Mouse (Mus musculus) MEL (cell line): Measurements from ENCODE around the gene Ddi2. TPM values are rescaled to one million over a fixed set of nuclear protein-coding genes. Genes with fewer than 3 reads are reported as not detected.

ENCODE experiments used
- DNase-seq: peaks from one replicate; pipeline ENCODE4 v3.0.0; 2011; ENCODE audit warnings: low read depth, low spot score
- H3K27ac ChIP-seq: 2 replicates; pipeline ENCODE4 v1.5.1; 2012; ENCODE audit warnings: low read depth, mild to moderate bottlenecking, control low read depth, low read length, moderate library complexity; ENCODE audit not compliant: control insufficient read depth
- H3K27me3 ChIP-seq, 2 experiments: fragments of 150-350 bp in 1 of 2; sonication (generic) in 1 of 2; 2 replicates each; pipeline ENCODE4 v1.6.1; 2012; ENCODE audit warnings: low read length in 2 of 2, mild to moderate bottlenecking in 2 of 2, improper control_type of control experiment in 1 of 2, moderate library complexity in 1 of 2; ENCODE audit not compliant: insufficient read depth in 2 of 2, control insufficient read depth in 1 of 2
- H3K36me3 ChIP-seq, 2 experiments: 2 replicates each; pipeline ENCODE4 v1.6.1; 2012 to 2014; ENCODE audit warnings: low read length in 2 of 2, improper control_type of control experiment in 1 of 2, inconsistent platforms in 1 of 2, mild to moderate bottlenecking in 1 of 2; ENCODE audit not compliant: insufficient read depth in 2 of 2, control insufficient read depth in 1 of 2
- H3K4me1 ChIP-seq, 2 experiments: fragments of 150-350 bp in 1 of 2; sonication (generic) in 1 of 2; 2 replicates each; pipeline ENCODE4 v1.6.1; 2012; ENCODE audit warnings: low read length in 2 of 2, improper control_type of control experiment in 1 of 2, mild to moderate bottlenecking in 1 of 2; ENCODE audit not compliant: insufficient read depth in 2 of 2, control insufficient read depth in 1 of 2
- H3K4me3 ChIP-seq, 2 experiments: fragments of 150-350 bp in 1 of 2; sonication (generic) in 1 of 2; 2 replicates each; pipeline ENCODE4 v1.5.1; 2012; ENCODE audit warnings: low read depth in 2 of 2, low read length in 2 of 2, mild to moderate bottlenecking in 2 of 2, moderate library complexity in 2 of 2, control low read depth in 1 of 2, improper control_type of control experiment in 1 of 2; ENCODE audit not compliant: control insufficient read depth in 1 of 2, insufficient read depth in 1 of 2
- H3K79me2 ChIP-seq: 2 replicates; pipeline ENCODE4 v1.6.1; 2012; ENCODE audit warnings: mild to moderate bottlenecking, low read length, moderate library complexity; ENCODE audit not compliant: control insufficient read depth, poor library complexity, insufficient read depth
- H3K9ac ChIP-seq: 2 replicates; pipeline ENCODE4 v1.6.1; 2012; ENCODE audit warnings: low read depth, mild to moderate bottlenecking, control low read depth, low read length, moderate library complexity; ENCODE audit not compliant: control insufficient read depth, poor library complexity, severe bottlenecking
- H3K9me3 ChIP-seq: fragments of 150-350 bp; sonication (generic); replicated peaks from 2 replicates; pipeline ENCODE4 v1.6.1; 2012; ENCODE audit warnings: mild to moderate bottlenecking, low read length, improper control_type of control experiment, moderate library complexity; ENCODE audit not compliant: insufficient read depth
- BHLHE40 ChIP-seq: IDR thresholded peaks from 2 replicates; pipeline ENCODE4 v1.6.1; 2012; ENCODE audit warnings: low read depth, mild to moderate bottlenecking, inconsistent platforms, low read length, improper control_type of control experiment, borderline replicate concordance
- CHD1 ChIP-seq: IDR thresholded peaks from 2 replicates; pipeline ENCODE4 v1.6.1; 2012; ENCODE audit warnings: low read depth, mild to moderate bottlenecking, inconsistent platforms, low read length, improper control_type of control experiment
- CHD2 ChIP-seq: IDR thresholded peaks from 2 replicates; pipeline ENCODE4 v1.6.1; 2011; ENCODE audit warnings: low read length, improper control_type of control experiment
- CTCF ChIP-seq, 3 experiments: IDR thresholded peaks in 2 of 3; conservative IDR thresholded peaks in 1 of 3; 2 replicates each; pipeline ENCODE4 v1.5.1; 2011 to 2012; ENCODE audit warnings: low read length in 3 of 3, low read depth in 2 of 3, mild to moderate bottlenecking in 2 of 3, improper control_type of control experiment in 1 of 3, inconsistent platforms in 1 of 3, mixed read lengths in 1 of 3, moderate library complexity in 1 of 3; ENCODE audit not compliant: control insufficient read depth in 1 of 3, insufficient read depth in 1 of 3, poor library complexity in 1 of 3, severe bottlenecking in 1 of 3
- E2F4 ChIP-seq: IDR thresholded peaks from 2 replicates; pipeline ENCODE4 v1.6.1; 2011; ENCODE audit warnings: low read depth, low read length, improper control_type of control experiment, borderline replicate concordance
- ETS1 ChIP-seq: IDR thresholded peaks from 2 replicates; pipeline ENCODE4 v1.6.1; 2012; ENCODE audit warnings: low read depth, mild to moderate bottlenecking, inconsistent platforms, low read length, improper control_type of control experiment, moderate library complexity
- GABPA ChIP-seq: IDR thresholded peaks from 2 replicates; pipeline ENCODE4 v1.6.1; 2012; ENCODE audit warnings: low read depth, mild to moderate bottlenecking, inconsistent platforms, low read length, improper control_type of control experiment, moderate library complexity
- HCFC1 ChIP-seq: IDR thresholded peaks from 2 replicates; pipeline ENCODE4 v1.6.1; 2012; ENCODE audit warnings: low read depth, mild to moderate bottlenecking, inconsistent platforms, low read length, improper control_type of control experiment, moderate library complexity
- KAT2A ChIP-seq: conservative IDR thresholded peaks from 2 replicates; pipeline ENCODE4 v1.6.1; 2012; ENCODE audit warnings: low read depth, low read length, improper control_type of control experiment, inconsistent platforms
- MAFK ChIP-seq: IDR thresholded peaks from 2 replicates; pipeline ENCODE4 v1.6.1; 2011; ENCODE audit warnings: low read depth, mild to moderate bottlenecking, low read length, improper control_type of control experiment, borderline replicate concordance
- MAX ChIP-seq: IDR thresholded peaks from 2 replicates; pipeline ENCODE4 v1.6.1; 2011; ENCODE audit warnings: low read length, improper control_type of control experiment
- MEF2A ChIP-seq: IDR thresholded peaks from 2 replicates; pipeline ENCODE4 v1.6.1; 2014; ENCODE audit warnings: low read depth, mild to moderate bottlenecking, inconsistent platforms, low read length, improper control_type of control experiment; ENCODE audit not compliant: poor library complexity, insufficient replicate concordance, severe bottlenecking; ENCODE audit errors: extremely low read depth
- MYB ChIP-seq: IDR thresholded peaks from 2 replicates; pipeline ENCODE4 v1.6.1; 2011; ENCODE audit warnings: mild to moderate bottlenecking, low read depth, low read length, improper control_type of control experiment
- MYC ChIP-seq: IDR thresholded peaks from 2 replicates; pipeline ENCODE4 v1.6.1; 2011; ENCODE audit warnings: low read depth, mild to moderate bottlenecking, low read length, improper control_type of control experiment, moderate library complexity
- POLR2AphosphoS2 ChIP-seq: IDR thresholded peaks from 2 replicates; pipeline ENCODE4 v1.6.1; 2011; ENCODE audit warnings: low read length, improper control_type of control experiment
- POLR2AphosphoS5 ChIP-seq: IDR thresholded peaks from 2 replicates; pipeline ENCODE4 v1.6.1; 2012; ENCODE audit warnings: low read depth, borderline replicate concordance, mild to moderate bottlenecking, inconsistent platforms, low read length, moderate library complexity, mixed read lengths
- RAD21 ChIP-seq: IDR thresholded peaks from 2 replicates; pipeline ENCODE4 v1.6.1; 2011; ENCODE audit warnings: mild to moderate bottlenecking, low read depth, low read length, improper control_type of control experiment
- RCOR1 ChIP-seq: IDR thresholded peaks from 2 replicates; pipeline ENCODE4 v1.6.1; 2012; ENCODE audit warnings: low read depth, mild to moderate bottlenecking, inconsistent platforms, low read length, improper control_type of control experiment
- SIN3A ChIP-seq: IDR thresholded peaks from 2 replicates; pipeline ENCODE4 v1.6.1; 2012; ENCODE audit warnings: low read length, improper control_type of control experiment, inconsistent platforms
- TAL1 ChIP-seq: IDR thresholded peaks from 2 replicates; pipeline ENCODE4 v1.6.1; 2012; ENCODE audit warnings: mild to moderate bottlenecking, inconsistent platforms, low read length, moderate library complexity, mixed read lengths
- TBP ChIP-seq: IDR thresholded peaks from 2 replicates; pipeline ENCODE4 v1.8.0; 2011; ENCODE audit warnings: low read depth, low read length, improper control_type of control experiment
- TCF12 ChIP-seq: IDR thresholded peaks from 2 replicates; pipeline ENCODE4 v1.6.1; 2014; ENCODE audit warnings: low read depth, mild to moderate bottlenecking, inconsistent platforms, low read length, improper control_type of control experiment, moderate library complexity
- USF1 ChIP-seq: IDR thresholded peaks from 2 replicates; pipeline ENCODE4 v1.6.1; 2014; ENCODE audit warnings: low read depth, mild to moderate bottlenecking, inconsistent platforms, low read length, improper control_type of control experiment, moderate library complexity
- USF2 ChIP-seq, 2 experiments: IDR thresholded peaks; 2 replicates each; pipeline ENCODE4 v1.6.1; 2011 to 2012; ENCODE audit warnings: improper control_type of control experiment in 2 of 2, low read length in 2 of 2, borderline replicate concordance in 1 of 2, inconsistent platforms in 1 of 2, low read depth in 1 of 2, mild to moderate bottlenecking in 1 of 2; ENCODE audit not compliant: insufficient read depth in 1 of 2
- ZC3H11A ChIP-seq: IDR thresholded peaks from 2 replicates; pipeline ENCODE4 v1.6.1; 2012; ENCODE audit warnings: low read depth, mild to moderate bottlenecking, inconsistent platforms, low read length, improper control_type of control experiment
- ZKSCAN1 ChIP-seq: IDR thresholded peaks from 2 replicates; pipeline ENCODE4 v1.6.1; 2012; ENCODE audit warnings: low read depth, mild to moderate bottlenecking, inconsistent platforms, low read length, improper control_type of control experiment, moderate library complexity
- ZMIZ1 ChIP-seq: IDR thresholded peaks from 2 replicates; pipeline ENCODE4 v1.6.1; 2012; ENCODE audit warnings: low read depth, mild to moderate bottlenecking, inconsistent platforms, low read length, improper control_type of control experiment, moderate library complexity
- polyA plus RNA-seq, 2 experiments: library from polyadenylated mRNA; stranded (reverse) in 1 of 2; unstranded in 1 of 2; fragments of >175 nt in 1 of 2; fragments of >200 nt in 1 of 2; gene quantifications; 2 replicates each; pipeline versions ENCODE4 v1.2.1 to v1.2.4; 2012; ENCODE audit warnings: low replicate concordance in 2 of 2, low read depth in 1 of 2; ENCODE audit not compliant: insufficient read length in 2 of 2, insufficient read depth in 1 of 2, missing spikeins in 1 of 2
- total RNA-seq: library from RNA; depleted of rRNA; stranded (reverse); fragments of 300-350 nt; gene quantifications from 2 replicates; pipeline ENCODE4 v1.2.3, GENCODE M21; 2012

Ddi2 gene
- total and polyA plus RNA-seq, 3 experiments, result 40.7 to 42.8 TPM; not detected in 1

DNA sequence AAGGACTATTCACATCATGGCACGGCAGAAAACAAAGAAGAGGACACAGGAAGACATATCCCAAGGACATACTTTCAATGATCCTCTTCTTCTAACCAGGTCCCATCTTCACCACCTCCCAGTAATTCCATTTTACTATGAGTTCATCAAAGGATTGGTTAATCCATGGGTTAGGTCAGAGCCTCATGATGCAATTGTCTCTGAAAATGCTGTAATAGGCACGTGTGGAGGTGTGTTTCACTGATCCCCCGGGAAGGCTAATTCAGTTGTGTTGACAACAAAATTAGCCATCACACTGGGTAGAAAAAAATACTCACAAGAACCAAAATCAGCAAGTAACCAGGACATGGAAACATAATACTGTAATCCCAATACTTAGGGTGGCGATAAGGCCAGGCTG is 5.6 kb downstream of the Ddi2 start:
- no peaks in the 10 kb centered on the region for H3K9me3 ChIP-seq
- no peak for DNase-seq
- no peak overlapping the region for H3K9ac ChIP-seq
- no peak overlapping the region for H3K4me3 ChIP-seq
- no peaks in the 10 kb centered on the region for H3K27me3 ChIP-seq
- peaks cover 24 to 34% of the 10 kb centered on the region in 2 experiments for H3K4me1 ChIP-seq
- H3K27ac ChIP-seq, result no peak overlapping the region
- TF ChIP-seq ZC3H11A, result no peak
- TF ChIP-seq E2F4, result no peak
- TF ChIP-seq MAX, result no peak
- TF ChIP-seq ZKSCAN1, result no peak
- no peak for TF ChIP-seq MEF2A
- TF ChIP-seq SIN3A, result no peak
- no peak for TF ChIP-seq USF2 (IDR thresholded peaks at IDR 0.05; ENCODE audit: borderline replicate concordance in 1 of 2, insufficient read depth in 1 of 2, low read depth in 1 of 2, low read length in 2 of 2)
- TF ChIP-seq TCF12, result no peak
- TF ChIP-seq KAT2A, result no peak
- TF ChIP-seq TBP, result no peak
- no peak for TF ChIP-seq ETS1
- no peak for TF ChIP-seq CHD2
- TF ChIP-seq POLR2AphosphoS5, result no peak
- no peak for TF ChIP-seq BHLHE40
- no peak for TF ChIP-seq MYB
- no peak for TF ChIP-seq MAFK
- no peak for TF ChIP-seq RCOR1
- no peak for TF ChIP-seq CTCF (IDR thresholded peaks at IDR 0.05 in 2 of 3, conservative IDR thresholded peaks at IDR 0.05 in 1 of 3; ENCODE audit: control insufficient read depth in 1 of 3, insufficient read depth in 1 of 3, low read depth in 2 of 3, low read length in 3 of 3, poor library complexity in 1 of 3, severe bottlenecking in 1 of 3)
- no peak for TF ChIP-seq CHD1
- TF ChIP-seq POLR2AphosphoS2, result no peak
- peaks cover 24 to 50% of the 10 kb centered on the region in 2 experiments for H3K36me3 ChIP-seq
- H3K79me2 ChIP-seq, result peaks cover 76% of the 10 kb centered on the region

DNA sequence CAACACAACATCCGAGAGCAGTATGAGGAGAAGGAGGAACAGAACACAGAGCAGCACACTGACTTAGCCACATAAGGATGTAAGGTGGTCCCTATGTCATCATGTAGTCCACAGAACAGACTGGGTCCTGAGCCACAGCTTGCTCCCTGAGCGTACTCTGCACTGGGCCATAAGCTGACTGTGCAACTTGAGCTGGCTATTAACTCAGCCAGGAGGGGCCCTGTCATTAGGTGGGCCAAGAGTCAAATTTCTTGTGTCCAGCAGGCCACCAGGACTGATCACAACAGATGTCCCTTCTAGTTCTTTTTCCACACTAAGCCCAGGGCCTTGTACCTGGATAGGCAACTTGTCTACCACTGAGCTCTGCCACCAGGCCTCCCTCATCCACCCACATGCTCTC is 8.2 kb downstream of the Ddi2 start:
- Histone ChIP-seq H3K9me3 (no peaks in the 10 kb centered on the region), H3K36me3 (peaks cover 28 to 29% of the 10 kb centered on the region in 2 experiments), H3K27ac (no peak overlapping the region), H3K4me1 (peaks cover 18 to 25% of the 10 kb centered on the region in 2 experiments), H3K27me3 (no peaks in the 10 kb centered on the region), H3K79me2 (peaks cover 54% of the 10 kb centered on the region), H3K4me3 (no peak overlapping the region), H3K9ac (no peak overlapping the region)
- TF ChIP-seq HCFC1, result no peak
- TF ChIP-seq MAX, result no peak
- no peak for TF ChIP-seq ZMIZ1
- TF ChIP-seq MYB, result no peak
- TF ChIP-seq TAL1, result no peak
- TF ChIP-seq GABPA, result no peak
- TF ChIP-seq SIN3A, result no peak
- TF ChIP-seq RCOR1, result no peak
- TF ChIP-seq MYC, result no peak
- no peak for TF ChIP-seq E2F4
- TF ChIP-seq RAD21, result no peak
- no peak for TF ChIP-seq USF1
- DNase-seq, result no peak
